Mouse (Mus musculus) kidney, embryonic 16.5 days (tissue): ENCODE measurements around the gene Scn7a. TPM values are rescaled to one million over a fixed set of nuclear protein-coding genes. Genes with fewer than 3 reads are reported as not detected.

Source experiments
- ATAC-seq: fragments of 200-750 bp; cut with Nextera tagmentation; 2 replicates; pipeline ENCODE4 v1.8.0; 2017; ENCODE audit warnings: moderate TSS enrichment; ENCODE audit not compliant: low FRiP score, low TSS enrichment
- H3K27ac ChIP-seq: fragments of 300-500 bp; sonication (generic); 2 replicates; pipeline ENCODE4 v1.5.1; 2014; ENCODE audit warnings: low read length
- H3K27me3 ChIP-seq: fragments of 300-500 bp; sonication (generic); 2 replicates; pipeline ENCODE4 v1.6.1; 2014; ENCODE audit warnings: low read length, control low read depth, mixed read lengths; ENCODE audit not compliant: insufficient read depth
- H3K36me3 ChIP-seq: fragments of 300-500 bp; sonication (generic); 2 replicates; pipeline ENCODE4 v1.6.1; 2014; ENCODE audit warnings: low read length, control low read depth, mixed read lengths; ENCODE audit not compliant: insufficient read depth
- H3K4me1 ChIP-seq: fragments of 300-500 bp; sonication (generic); 2 replicates; pipeline ENCODE4 v1.6.1; 2014; ENCODE audit warnings: low read length, control low read depth, mixed read lengths; ENCODE audit not compliant: insufficient read depth
- H3K4me2 ChIP-seq: fragments of 300-500 bp; sonication (generic); replicated peaks from 2 replicates; pipeline ENCODE4 v1.6.1; 2014; ENCODE audit warnings: low read depth, low read length
- H3K4me3 ChIP-seq: fragments of 300-500 bp; sonication (generic); 2 replicates; pipeline ENCODE4 v1.5.1; 2014; ENCODE audit warnings: mild to moderate bottlenecking, low read length
- H3K9ac ChIP-seq: fragments of 300-500 bp; sonication (generic); replicated peaks from 2 replicates; pipeline ENCODE4 v1.6.1; 2014; ENCODE audit warnings: low read length
- H3K9me3 ChIP-seq: fragments of 300-500 bp; sonication (generic); 2 replicates; pipeline ENCODE4 v1.6.1; 2016; ENCODE audit warnings: low read length, control low read depth
- WGBS: fragments of 180-500 bp; shearing (Covaris S2); extraction: QIAGEN DNeasy Blood & Tissue Kit; methylation state at CpG from one replicate; pipeline ENCODE4 v1.1.7; 2014; 5-methylcytosine and 5-hydroxymethylcytosine counted together
- polyA plus RNA-seq: library from polyadenylated mRNA; unstranded; fragments of >200 nt; fragmentation: Nextera tagmentation; extraction: Ambion mirVana; gene quantifications from 2 replicates; pipeline ENCODE4 v1.2.1, GENCODE M21; 2015

Gene Scn7a
- polyA plus RNA-seq, 1 experiment from 2014 or later: 2.0 TPM

- 21% methylated on average over 5 of the region's 5 CpGs for WGBS
- H3K27me3 ChIP-seq: peaks cover 8% of the 10 kb centered on the region
- H3K9ac ChIP-seq: no peak overlapping the region
- no peak overlapping the region for H3K27ac ChIP-seq
- peak; percentile 44; the same call in 1 of the 2 replicates for ATAC-seq
- peaks cover 7% of the 10 kb centered on the region; the same call in 1 of the 2 replicates for H3K4me1 ChIP-seq
- no peak overlapping the region for H3K4me3 ChIP-seq
- no peaks in the 10 kb centered on the region for H3K9me3 ChIP-seq
- H3K36me3 ChIP-seq: no peaks in the 10 kb centered on the region
- H3K4me2 ChIP-seq: no peak overlapping the region
Observed at GRCm38 (mm10) chr2:66632728-66633127, 152.0 kb downstream of the Scn7a start.

Other genes starting within 250 kb of the Scn7a start
- gene Scn9a, start 150.0 kb downstream of the Scn7a start, polyA plus RNA-seq: 0.64 and 0.77 TPM in 2 replicates